Mouse (Mus musculus): ENCODE measurements around the gene Immp2l.

Immp2l gene

DNA sequence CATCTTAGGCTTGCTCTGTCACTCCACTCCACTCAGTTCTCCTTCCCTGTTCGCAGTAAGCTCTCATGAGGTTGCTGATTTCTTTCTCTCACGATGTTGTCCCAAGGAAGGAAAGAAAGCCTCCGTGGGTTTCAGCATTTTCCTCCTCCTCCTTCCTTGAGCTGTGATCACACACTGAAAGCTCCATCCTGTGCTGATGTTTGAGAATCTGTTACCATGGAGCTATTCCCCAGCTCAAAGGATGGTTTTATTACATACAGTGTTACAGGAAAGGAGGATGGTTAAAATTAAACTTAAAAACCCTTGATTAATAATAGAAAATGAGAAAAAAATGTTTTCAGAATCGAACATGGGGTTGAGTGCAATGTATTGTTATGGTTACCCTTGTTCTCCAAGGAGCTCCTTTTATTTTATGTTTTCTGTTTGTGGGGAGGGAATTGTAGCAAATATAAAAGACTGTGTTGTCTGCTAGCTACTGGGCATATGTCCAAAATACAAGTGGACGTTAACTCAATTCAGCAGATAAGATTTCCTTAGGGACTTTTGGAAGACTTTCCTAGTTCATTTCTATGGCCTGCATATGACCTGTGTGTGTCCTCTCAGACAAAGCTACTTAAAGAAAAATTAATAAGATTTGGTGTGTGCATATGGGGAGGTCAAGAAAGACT is 853.5 kb downstream of the Immp2l start:
- DNase-seq = no peak

DNA sequence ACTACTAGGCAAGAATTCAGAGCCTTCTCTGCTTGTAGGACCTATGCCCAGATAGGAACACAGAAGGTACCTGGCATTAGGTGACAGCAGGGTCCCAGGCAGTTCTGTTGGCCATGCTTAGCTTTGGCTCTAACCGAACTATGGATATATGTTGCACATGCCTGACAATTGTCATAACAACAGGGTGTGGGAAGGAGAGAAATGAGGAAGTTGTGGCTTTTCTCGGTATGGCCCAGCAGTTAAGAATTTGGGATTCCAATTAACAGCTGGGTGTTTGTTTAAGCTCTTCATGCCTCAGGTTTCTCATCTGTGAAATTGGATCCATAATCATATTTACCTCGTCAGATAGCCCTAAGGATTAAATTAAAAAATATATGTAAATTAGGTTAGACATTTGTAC is 854.6 kb downstream of the Immp2l start:
- DNase-seq = peak; percentile 2 to 9

DNA sequence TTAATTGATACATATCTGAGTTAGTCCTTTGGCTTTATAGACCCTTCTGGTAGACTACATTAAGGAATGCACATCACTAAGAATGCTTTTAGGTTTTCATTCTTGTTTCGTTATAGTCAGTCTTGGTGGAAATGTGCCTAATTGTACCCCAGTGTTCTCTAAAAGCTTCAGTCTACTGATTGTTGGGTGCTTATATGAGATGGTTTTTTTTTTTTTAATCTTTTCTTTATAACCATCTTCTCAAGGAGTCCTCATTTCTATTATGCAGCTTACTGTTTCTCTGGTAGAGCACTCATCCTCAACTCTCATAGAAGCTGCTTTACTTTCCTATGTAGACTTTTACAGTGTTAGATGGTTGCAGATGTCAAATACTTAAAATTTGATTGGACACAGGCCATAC is 855.1 kb downstream of the Immp2l start:
- no peak for DNase-seq

DNA sequence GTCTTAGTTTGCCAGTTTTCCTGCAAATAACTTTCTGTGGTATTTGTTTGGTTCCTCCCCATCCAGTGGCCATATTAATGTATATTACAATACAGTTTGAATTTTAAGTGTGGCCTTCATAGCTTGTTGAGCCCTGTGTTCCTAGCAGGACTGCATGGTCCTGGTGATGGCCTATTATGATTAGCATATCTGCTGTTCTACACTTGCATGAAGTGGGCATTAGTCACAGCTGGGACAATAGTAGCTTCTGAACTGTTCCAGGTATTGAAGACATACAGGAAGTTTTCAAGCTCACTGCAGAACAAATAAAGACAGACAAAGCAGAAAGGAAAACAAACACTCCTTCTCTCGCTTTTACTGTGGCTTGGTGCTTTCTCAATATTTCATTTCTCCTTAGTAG is 855.5 kb downstream of the Immp2l start:
- DNase-seq = no peak

DNA sequence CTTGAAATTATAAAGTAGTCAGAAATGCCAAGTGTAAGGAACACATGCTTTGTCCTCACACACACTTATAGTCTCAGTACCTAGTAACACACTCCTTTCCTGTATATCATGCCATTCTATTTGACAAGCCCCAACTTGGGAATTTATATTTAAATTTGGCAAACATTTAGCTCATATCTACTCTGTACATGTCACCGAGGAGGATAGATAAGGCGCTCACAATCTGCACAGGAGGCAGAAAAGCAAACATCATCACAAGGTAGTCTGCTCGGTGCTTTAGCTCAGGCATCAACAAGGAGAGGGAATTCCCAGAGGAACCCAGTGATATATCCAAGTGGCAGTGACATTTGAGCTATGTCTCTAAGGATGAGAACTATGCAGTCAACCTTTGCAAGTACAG is 856.9 kb downstream of the Immp2l start:
- no peak for DNase-seq

DNA sequence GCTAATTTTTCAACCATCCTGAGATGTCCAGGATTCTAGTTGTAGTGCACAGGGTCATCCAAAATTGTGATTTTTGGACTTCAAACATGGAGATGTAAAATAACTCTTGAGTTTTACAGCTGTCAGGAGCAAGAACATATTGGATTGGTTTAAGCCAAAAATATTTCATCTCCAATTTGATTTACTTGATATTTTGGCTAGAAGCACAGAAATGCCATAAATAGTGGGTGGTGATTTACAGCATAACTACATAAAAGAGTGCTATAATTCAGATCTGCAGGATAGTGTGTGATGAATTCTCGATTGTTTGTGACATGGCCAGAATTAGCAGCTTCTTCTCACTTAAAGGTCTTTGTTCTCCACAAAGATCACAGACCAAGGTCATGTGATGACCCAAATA is 884.1 kb downstream of the Immp2l start:
- no peak for DNase-seq

DNA sequence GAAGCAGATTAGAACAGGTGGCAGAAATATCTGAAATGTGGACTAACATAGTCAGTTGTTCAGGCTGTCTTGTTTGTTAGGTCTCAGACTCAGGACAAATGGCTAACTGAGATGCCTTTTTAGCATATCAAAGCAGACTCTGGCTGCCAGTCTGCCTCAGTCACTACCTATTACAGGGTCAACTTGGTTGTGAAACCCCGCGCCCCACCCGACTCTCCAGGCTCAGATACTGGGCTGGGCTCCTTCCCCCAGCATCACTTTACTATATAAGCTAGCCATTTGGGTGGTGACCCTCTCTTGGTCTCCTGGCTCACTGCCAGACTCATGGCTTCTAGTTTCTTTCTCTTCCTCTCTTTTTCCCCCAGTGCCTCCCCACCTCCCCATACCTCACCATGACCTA is 887.7 kb downstream of the Immp2l start:
- no peak for DNase-seq

DNA sequence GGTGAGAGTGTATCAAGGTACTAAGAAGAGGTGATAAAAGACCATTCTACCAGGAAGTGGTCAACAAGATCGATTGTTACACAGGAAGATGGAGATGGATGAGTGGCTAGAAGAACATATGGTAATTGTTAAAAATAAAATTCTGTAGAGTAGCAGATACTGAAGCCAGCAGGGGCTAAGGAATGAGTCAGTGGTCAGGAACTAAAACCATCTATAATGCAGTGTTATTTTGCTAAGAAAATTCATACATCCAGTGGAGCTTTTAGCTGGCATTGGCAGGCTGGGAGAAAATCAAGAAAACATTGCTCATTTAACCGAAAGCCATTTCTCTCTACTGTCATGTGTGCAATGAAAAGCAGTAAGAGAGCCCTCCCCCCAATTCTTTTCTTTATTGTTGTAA is 913.9 kb downstream of the Immp2l start:
- DNase-seq = no peak

DNA sequence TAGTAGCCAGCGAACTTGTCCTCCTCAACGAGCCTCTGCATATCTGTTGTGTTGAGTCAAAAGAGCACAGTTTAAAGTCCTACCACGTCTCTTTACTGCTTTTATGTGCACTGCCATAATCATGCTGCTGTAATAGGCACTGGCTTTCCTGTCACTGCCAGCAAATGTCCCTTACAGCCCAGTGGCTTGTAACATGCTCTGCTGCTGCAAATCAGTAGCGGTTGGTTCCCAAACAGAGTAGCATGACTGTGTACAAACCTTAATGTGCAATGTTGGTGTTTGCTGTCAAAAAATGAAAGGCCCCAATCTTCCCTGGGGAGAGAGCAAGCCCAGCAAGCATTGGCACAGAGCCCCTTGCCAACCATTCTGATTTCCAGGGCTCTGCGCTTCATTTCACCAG is 918.0 kb downstream of the Immp2l start:
- DNase-seq = no peak

DNA sequence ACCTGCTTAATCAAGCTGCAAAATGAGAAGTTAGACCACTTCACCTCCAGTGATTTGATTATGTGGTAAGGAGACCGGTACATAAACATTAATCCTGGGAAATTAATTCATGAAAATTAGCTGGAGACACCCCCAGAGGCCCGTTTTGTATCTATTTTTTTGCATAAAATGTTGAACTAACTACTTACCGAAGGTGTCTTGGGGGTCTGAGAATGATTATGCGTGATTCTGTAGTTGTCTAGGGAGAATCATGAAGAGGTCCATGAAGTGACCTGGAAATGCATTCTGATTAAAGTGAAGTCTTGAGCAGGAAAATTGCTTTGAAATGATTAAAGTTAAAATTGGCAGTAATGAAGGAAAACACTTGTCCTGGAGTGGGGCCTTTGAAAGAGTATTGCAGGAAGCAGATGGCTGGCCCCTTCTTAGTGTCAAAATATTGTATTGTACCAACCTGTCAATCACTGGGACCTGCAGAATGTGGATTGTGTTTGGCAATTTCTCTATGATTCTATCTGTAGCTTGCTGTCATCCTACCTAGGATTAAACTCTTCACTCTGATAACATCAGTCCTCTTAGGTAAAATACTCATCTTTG is 920.3 kb downstream of the Immp2l start:
- DNase-seq = no peak

DNA sequence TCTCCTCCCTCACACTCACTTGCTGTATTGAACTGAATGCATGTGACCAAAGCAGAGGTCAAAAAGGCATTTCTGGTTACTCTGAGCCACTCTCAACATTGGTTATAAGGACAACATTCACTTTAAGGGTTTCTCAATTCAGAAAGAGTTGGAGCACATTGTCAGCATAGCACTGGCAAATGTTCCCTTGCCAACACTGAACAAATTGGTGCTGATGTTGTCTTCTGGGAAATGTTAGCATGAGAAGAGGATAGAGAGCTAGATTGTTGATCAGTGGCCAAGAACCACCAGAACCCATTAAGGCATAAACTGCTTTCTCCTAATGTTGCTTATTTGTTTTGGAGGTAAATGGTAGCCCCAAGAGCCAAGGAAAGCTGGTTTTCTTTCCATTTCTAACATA is 922.6 kb downstream of the Immp2l start:
- DNase-seq = no peak

DNA sequence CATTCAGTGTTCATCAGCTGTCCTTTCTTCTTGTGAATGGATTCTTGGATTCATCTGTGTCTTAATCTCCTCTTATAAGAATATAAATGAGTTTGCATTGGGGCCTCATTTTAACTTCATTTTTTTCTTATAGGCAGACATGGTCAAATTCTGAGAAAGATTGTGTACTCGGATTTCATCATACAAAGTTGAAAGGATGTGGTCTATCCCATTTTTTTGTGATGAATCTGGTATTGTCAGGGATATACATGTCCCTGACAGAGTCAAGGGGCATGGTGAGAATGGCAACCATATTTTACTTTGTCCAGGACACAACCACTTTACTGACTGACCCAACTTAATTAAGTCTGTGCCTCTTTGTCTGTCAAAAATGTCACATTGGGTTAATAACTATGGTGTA is 925.5 kb downstream of the Immp2l start:
- DNase-seq = no peak

DNA sequence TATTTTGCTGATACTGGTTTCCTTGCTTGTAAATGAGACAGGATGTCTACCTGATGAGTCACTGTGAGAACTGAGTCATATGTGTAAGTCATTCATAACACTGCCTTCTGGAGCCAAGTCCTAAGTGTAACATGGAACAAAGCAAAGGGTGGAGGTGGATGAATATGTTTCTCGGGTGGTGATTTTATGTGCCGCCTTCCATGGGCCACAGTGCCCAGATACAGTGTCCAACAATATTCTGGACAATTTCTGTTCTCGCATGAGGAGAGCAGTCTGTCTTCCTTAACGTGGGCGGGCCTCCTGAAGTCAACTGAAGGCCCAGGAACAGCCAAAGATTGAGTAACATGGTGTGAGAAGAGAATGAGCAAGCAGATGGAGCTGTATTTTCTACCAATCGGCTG is 926.0 kb downstream of the Immp2l start:
- no peak for DNase-seq

DNA sequence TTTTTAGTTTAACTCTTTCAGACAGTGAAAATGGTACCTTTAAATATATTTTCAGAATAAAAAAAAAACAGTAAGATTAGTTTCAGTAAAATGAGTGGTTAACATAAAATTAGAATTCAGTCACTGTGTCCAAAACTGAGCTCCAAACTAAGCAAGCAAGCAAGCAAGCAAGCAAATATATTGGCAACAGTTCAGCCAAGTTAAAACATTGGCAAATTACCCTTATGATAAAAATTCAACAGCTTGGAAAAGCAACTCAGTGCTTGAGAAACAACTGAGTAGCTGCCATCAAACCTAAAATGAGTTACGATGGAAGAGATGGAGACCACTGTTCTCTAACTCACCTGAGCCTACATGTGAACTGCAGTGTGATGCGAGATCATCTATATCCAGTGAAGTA is 926.8 kb downstream of the Immp2l start:
- DNase-seq = no peak

DNA sequence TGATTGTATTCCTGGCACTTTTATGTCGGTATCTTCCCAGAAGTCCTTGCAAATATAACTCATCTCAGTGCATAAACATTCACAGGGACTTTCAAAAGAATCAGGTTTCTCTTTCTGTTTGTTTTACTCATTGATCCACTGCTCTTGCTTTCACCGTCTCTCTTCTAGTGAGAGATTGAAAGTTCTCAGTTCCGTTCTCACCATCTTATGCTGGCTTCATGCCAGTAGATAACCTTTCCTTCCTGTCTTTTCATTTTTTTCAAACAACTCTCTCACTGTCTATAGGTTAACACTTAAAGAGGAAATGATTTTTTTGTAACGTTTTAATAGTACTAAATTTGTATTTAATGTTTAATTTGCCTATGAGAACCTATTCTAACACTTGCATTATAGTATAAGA is 937.1 kb downstream of the Immp2l start:
- peak in 1 of 2 experiments; percentile 5 for DNase-seq

DNA sequence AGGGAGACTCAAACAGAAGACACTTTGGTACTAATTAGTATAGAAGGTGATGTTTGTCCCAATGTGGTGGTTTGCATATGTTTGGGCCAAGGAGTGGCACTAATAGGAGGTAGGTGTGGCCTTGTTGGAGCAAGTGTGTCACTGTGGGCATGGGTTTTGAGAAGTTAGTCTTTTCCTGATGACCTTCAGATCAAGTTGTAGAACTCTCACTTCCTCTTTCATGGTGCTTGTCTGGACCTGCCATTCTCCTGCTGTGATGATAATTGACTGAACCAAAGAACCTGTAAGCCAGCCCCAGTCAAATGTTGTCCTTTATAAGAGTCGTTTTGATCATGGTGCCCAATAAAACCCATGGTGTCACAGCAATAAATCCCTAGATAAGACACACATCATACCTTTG is 967.5 kb downstream of the Immp2l start:
- no peak for DNase-seq

All from B cell, adult 2 months (primary cell).